Mouse (Mus musculus) liver, embryonic 14.5 days (tissue): ENCODE results near the gene Ptprcap. TPM values are rescaled to one million over a fixed set of nuclear protein-coding genes. Genes with fewer than 3 reads are reported as not detected.
A peak's percentile ranks its signal among the peaks of the same experiment; 100 is the strongest.

Experiments used
- ATAC-seq: fragments of 200-750 bp; cut with Nextera tagmentation; 2 replicates; pipeline ENCODE4 v1.8.0; 2017; ENCODE audit warnings: moderate number of reproducible peaks, mild to moderate bottlenecking, moderate library complexity; ENCODE audit not compliant: insufficient read depth
- DNase-seq, 3 experiments: peaks; one replicate each; pipeline ENCODE4 v3.0.0-alpha.2; 2012 to 2013; ENCODE audit warnings: low read depth in 3 of 3, low spot score in 3 of 3
- H3K27ac ChIP-seq: fragments of 300-500 bp; sonication (generic); 2 replicates; pipeline ENCODE4 v1.5.1; 2014; ENCODE audit warnings: moderate library complexity, mild to moderate bottlenecking, control low read depth, inconsistent platforms
- H3K27me3 ChIP-seq: fragments of 300-500 bp; sonication (generic); 2 replicates; pipeline ENCODE4 v1.6.1; 2014; ENCODE audit warnings: mild to moderate bottlenecking, low read length, moderate library complexity; ENCODE audit not compliant: control insufficient read depth, insufficient read depth
- H3K36me3 ChIP-seq: fragments of 300-500 bp; sonication (generic); replicated peaks from 2 replicates; pipeline ENCODE4 v1.6.1; 2014; ENCODE audit warnings: low read depth; ENCODE audit not compliant: control insufficient read depth, insufficient read depth
- H3K4me1 ChIP-seq, 2 experiments: fragments of 200-500 bp in 1 of 2; fragments of 300-500 bp in 1 of 2; sonication (generic) in 1 of 2; replicated peaks; 2 replicates each; pipeline ENCODE4 v1.6.1; 2012 to 2014; ENCODE audit warnings: antibody characterized with exemption in 1 of 2, inconsistent platforms in 1 of 2, low read length in 1 of 2; ENCODE audit not compliant: control insufficient read depth in 2 of 2, insufficient read depth in 2 of 2
- H3K4me2 ChIP-seq: fragments of 300-500 bp; sonication (generic); 2 replicates; pipeline ENCODE4 v1.6.1; 2014; ENCODE audit warnings: low read depth, mild to moderate bottlenecking, control low read depth, moderate library complexity
- H3K4me3 ChIP-seq, 2 experiments: fragments of 200-500 bp in 1 of 2; fragments of 300-500 bp in 1 of 2; sonication (generic) in 1 of 2; 2 replicates each; pipeline ENCODE4 v1.5.1; 2012 to 2014; ENCODE audit warnings: low read depth in 2 of 2, low read length in 2 of 2, mild to moderate bottlenecking in 2 of 2, control low read depth in 1 of 2, inconsistent platforms in 1 of 2, moderate library complexity in 1 of 2; ENCODE audit not compliant: insufficient read depth in 1 of 2
- H3K9ac ChIP-seq: fragments of 300-500 bp; sonication (generic); replicated peaks from 2 replicates; pipeline ENCODE4 v1.6.1; 2014; ENCODE audit warnings: mild to moderate bottlenecking, control low read depth, moderate library complexity
- H3K9me3 ChIP-seq: fragments of 300-500 bp; sonication (generic); 2 replicates; pipeline ENCODE4 v1.6.1; 2016; ENCODE audit warnings: low read length, mixed read lengths; ENCODE audit not compliant: control insufficient read depth
- CTCF ChIP-seq: IDR thresholded peaks from 2 replicates; pipeline ENCODE4 v1.5.1; 2016; ENCODE audit warnings: antibody characterized with exemption, low read depth, control low read depth
- EP300 ChIP-seq: IDR thresholded peaks from 2 replicates; pipeline ENCODE4 v1.6.1; 2016; ENCODE audit warnings: antibody characterized with exemption, low read depth
- WGBS: fragments of 180-500 bp; shearing (Covaris S2); extraction: QIAGEN DNeasy Blood & Tissue Kit; methylation state at CpG from one replicate; pipeline ENCODE4 v1.1.7; 2014; ENCODE audit not compliant: insufficient replicate concordance; 5-methylcytosine and 5-hydroxymethylcytosine counted together
- polyA plus RNA-seq, 2 experiments: library from polyadenylated mRNA; depleted of rRNA in 1 of 2; stranded (reverse) in 1 of 2; unstranded in 1 of 2; fragments of >200 nt; fragmentation: Nextera tagmentation in 1 of 2; extraction: Ambion mirVana in 1 of 2; gene quantifications; 2 replicates each; pipeline versions ENCODE4 v1.2.1 to v1.2.3; 2012 to 2014

The Ptprcap gene
- polyA plus RNA-seq, 2 experiments: 12.5 to 14.4 TPM

- Histone ChIP-seq H3K36me3 (0 out of 2 replicates have a peak, but pooled peaks cover 3% of the 10 kb centered on the region), H3K9ac (no peak overlapping the region), H3K4me2 (no peak overlapping the region), H3K4me1 (peaks cover 4 to 12% of the 10 kb centered on the region in 2 experiments), H3K9me3 (no peaks in the 10 kb centered on the region), H3K27me3 (no peaks in the 10 kb centered on the region), H3K27ac (no peak overlapping the region), H3K4me3 (no peak overlapping the region)
- DNase-seq (no peak), ATAC-seq (no peak)
- TF ChIP-seq CTCF (no peak), EP300 (no peak)
- WGBS: 66% methylated on average over 12 of the region's 12 CpGs
Observed at GRCm38 (mm10) chr19:4146366-4147021, 6.9 kb upstream of the Ptprcap start.

GRCm38 (mm10) chr19:4147022-4147405 lies 6.4 kb upstream of the Ptprcap start:
- Histone ChIP-seq H3K9ac (no peak overlapping the region), H3K36me3 (0 out of 2 replicates have a peak, but pooled peaks cover 3% of the 10 kb centered on the region), H3K9me3 (no peaks in the 10 kb centered on the region), H3K27me3 (no peaks in the 10 kb centered on the region), H3K4me2 (no peak overlapping the region), H3K27ac (no peak overlapping the region), H3K4me1 (peaks cover 4 to 12% of the 10 kb centered on the region in 2 experiments), H3K4me3 (no peak overlapping the region)
- ATAC-seq (no peak), DNase-seq (no peak)
- TF ChIP-seq CTCF (no peak), EP300 (no peak)
- WGBS: 57% methylated on average over 3 of the region's 3 CpGs

DNA sequence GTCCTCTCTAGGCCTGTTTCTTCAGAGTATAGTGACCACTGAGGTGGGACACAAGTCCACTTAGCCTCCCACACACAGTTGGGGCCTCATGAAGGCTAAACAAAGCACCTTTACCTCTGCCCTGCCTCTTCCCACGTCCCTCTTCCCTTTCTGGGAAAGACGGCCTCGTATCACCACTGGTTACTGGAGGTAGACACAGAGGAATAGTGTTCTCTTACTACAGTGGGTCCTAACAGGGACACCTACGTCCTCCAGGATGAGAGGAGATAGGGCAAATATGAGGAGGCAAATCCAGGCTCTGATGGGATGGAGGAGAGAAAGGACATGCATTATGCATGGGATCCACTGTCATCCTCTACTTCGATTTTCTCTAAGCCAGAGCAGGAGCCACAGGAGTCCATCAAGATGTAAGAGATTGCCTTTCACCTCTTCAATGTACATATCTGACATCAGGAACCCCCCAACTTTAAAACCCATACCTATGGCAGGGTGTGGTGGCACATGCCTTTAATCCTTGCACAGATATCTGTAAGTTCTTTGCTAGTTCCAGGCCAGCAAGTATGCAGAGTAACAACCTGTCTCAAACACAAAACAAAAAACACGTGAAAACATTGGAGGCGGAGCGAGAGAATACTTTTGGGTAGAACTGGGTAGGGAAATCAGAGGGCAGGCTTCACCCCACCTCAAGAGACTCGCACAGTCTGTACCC lies 5.5 kb upstream of the Ptprcap start:
- Histone ChIP-seq H3K4me3 (peak overlapping the region; percentile 38 to 94; a peak in 3 of 4 replicates), H3K27me3 (no peaks in the 10 kb centered on the region), H3K27ac (no peak overlapping the region), H3K9me3 (no peaks in the 10 kb centered on the region), H3K36me3 (0 out of 2 replicates have a peak, but pooled peaks cover 3% of the 10 kb centered on the region), H3K9ac (peak overlapping the region; percentile 35; the same call in 1 of the 2 replicates), H3K4me2 (peak overlapping the region; percentile 88), H3K4me1 (peaks cover 4 to 12% of the 10 kb centered on the region in 2 experiments)
- DNase-seq (no peak), ATAC-seq (peak; percentile 26)
- TF ChIP-seq CTCF (no peak), EP300 (no peak)
- 40% methylated on average over 9 of the region's 9 CpGs for WGBS

- Histone ChIP-seq H3K4me1 (peaks cover 4 to 12% of the 10 kb centered on the region in 2 experiments), H3K36me3 (0 out of 2 replicates have a peak, but pooled peaks cover 3% of the 10 kb centered on the region), H3K4me3 (peak within 1 kb of the TSS; percentile 78 to 94), H3K9me3 (no peaks in the 10 kb centered on the region), H3K9ac (peak within 1 kb of the TSS; percentile 91), H3K27ac (peak within 1 kb of the TSS; percentile 70), H3K27me3 (no peaks in the 10 kb centered on the region), H3K4me2 (peak within 1 kb of the TSS; percentile 88)
- DNase-seq (peak; percentile 77 to 83 (median 78)), ATAC-seq (peak; percentile 90)
- WGBS: under 1% methylated on average over 29 of the region's 33 CpGs
- TF ChIP-seq CTCF: no peak
Observed at GRCm38 (mm10) chr19:4148491-4148806, 5.0 kb upstream of the Ptprcap start, which contains the start of gene Coro1b. Gene Coro1b (plus strand): TSS chr19:4148619.

DNA sequence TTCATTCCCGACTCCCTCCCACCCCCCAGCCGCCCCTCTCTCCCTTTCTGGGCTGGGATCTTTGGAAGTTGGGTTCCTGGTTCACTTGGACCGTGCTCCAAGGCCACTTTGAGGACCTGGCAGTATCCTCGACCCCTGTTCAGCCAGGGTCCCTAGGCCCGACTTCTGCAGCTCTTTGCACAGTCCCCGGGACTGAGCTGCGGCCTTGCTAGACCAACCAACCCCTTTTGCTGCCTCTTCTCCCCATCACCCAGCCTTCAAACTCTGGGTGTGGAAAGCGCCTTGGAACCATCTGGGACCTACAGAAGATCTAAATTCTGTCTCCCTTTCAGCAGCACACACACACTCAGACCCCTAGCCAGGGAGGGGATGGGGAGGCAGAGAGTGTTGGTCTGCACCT lies 4.6 kb upstream of the Ptprcap start:
- DNase-seq (no peak), ATAC-seq (peak; percentile 36; the same call in 1 of the 2 replicates)
- WGBS: under 1% methylated on average over 8 of the region's 8 CpGs
- peak overlapping the region; percentile 88 for H3K4me2 ChIP-seq
- no peaks in the 10 kb centered on the region for H3K27me3 ChIP-seq
- peak overlapping the region; percentile 91 for H3K9ac ChIP-seq
- TF ChIP-seq CTCF (no peak), EP300 (no peak)
- peak overlapping the region; percentile 78 to 94 for H3K4me3 ChIP-seq
- H3K9me3 ChIP-seq: no peaks in the 10 kb centered on the region
- H3K27ac ChIP-seq: peak overlapping the region; percentile 70
- H3K36me3 ChIP-seq: 0 out of 2 replicates have a peak, but pooled peaks cover 3% of the 10 kb centered on the region
- H3K4me1 ChIP-seq: peaks cover 4 to 12% of the 10 kb centered on the region in 2 experiments
